Mouse (Mus musculus): ENCODE results near the gene Tspo2. TPM values are rescaled to one million over a fixed set of nuclear protein-coding genes. Genes with fewer than 3 reads are reported as not detected.

Gene Tspo2
- polyA plus RNA-seq, 1 experiment, result 314 TPM

DNA sequence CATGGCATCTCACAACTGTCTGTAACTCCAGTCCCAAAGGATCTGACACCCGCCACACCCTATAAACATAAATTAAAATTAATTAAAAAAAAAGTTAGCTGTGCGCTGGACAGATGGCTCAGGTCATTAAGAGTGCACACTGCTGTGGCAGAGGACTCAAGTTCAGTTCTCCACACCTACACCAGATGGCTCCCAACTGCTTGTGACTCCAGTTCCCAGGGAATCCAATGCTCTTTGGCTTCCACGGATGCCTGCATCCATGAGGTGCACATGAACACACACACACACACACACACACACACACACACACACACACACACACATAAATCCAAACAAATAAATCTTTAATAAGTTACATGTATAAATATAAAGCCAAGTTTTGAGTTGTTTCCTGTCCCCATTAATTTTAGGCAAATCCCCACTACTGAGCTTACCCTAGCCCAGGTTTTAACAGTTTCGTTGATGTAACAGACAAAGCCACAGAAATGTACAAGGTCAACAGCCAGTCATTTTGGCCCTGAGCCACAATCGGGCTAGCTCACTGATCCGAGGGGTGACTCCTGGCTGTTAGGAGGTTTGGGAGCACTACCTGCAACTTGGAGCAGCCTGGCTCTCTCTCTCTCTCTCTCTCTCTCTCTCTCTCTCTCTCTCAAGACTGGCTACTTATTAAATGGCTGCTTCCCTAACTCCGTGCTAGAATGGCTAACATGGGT, 8.4 kb downstream of the Tspo2 start:
- TF ChIP-seq CTCF (IDR thresholded peaks at IDR 0.05; ENCODE audit: control insufficient read depth, insufficient read depth, low read length) (no peak), POLR2A (IDR thresholded peaks at IDR 0.05; ENCODE audit: borderline replicate concordance, control insufficient read depth, low read depth, low read length) (no peak)
- 76% methylated on average over 7 of the region's 7 CpGs for WGBS
- Histone ChIP-seq H3K4me1 (ENCODE audit: control insufficient read depth, insufficient read depth, low read length) (no peaks in the 10 kb centered on the region; the same call in 1 of the 2 replicates), H3K27ac (ENCODE audit: control insufficient read depth, insufficient read depth, low read depth, low read length, poor library complexity) (no peak overlapping the region), H3K4me3 (replicated peaks; ENCODE audit: control insufficient read depth, low read depth, low read length) (no peak overlapping the region)

DNA sequence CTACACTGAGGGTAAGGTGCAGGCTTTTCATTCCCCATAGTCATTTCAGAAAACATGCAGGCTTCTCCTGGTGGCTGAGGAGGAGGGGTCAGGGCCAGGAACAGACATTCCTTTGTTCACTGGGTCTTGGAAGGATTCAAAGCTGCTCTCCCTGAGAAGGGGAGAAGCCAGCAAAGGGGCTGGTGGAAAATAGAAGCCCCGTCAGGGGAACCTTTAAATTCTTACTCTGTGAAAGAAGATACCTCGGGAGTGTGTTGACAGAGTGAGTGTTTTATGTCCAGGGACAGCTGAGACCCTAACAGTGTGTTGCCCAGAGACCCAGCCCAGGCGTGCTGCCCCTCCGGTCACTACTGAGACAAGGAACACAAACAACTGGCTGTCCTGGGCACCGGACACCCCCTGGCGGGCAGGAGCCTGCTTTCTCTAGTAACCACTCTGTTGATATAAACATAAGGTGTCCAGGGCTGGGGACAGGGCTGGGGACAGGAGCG, 13.9 kb downstream of the Tspo2 start:
- WGBS, result 81% methylated on average over 7 of the region's 7 CpGs
- TF ChIP-seq CTCF (IDR thresholded peaks at IDR 0.05; ENCODE audit: control insufficient read depth, insufficient read depth, low read length) (no peak), POLR2A (IDR thresholded peaks at IDR 0.05; ENCODE audit: borderline replicate concordance, control insufficient read depth, low read depth, low read length) (no peak)
- Histone ChIP-seq H3K4me3 (replicated peaks; ENCODE audit: control insufficient read depth, low read depth, low read length) (no peak overlapping the region), H3K4me1 (ENCODE audit: control insufficient read depth, insufficient read depth, low read length) (no peaks in the 10 kb centered on the region), H3K27ac (ENCODE audit: control insufficient read depth, insufficient read depth, low read depth, low read length, poor library complexity) (no peak overlapping the region)

- Histone ChIP-seq H3K4me1 (ENCODE audit: control insufficient read depth, insufficient read depth, low read length) (no peaks in the 10 kb centered on the region), H3K27ac (ENCODE audit: control insufficient read depth, insufficient read depth, low read depth, low read length, poor library complexity) (no peak overlapping the region), H3K4me3 (replicated peaks; ENCODE audit: control insufficient read depth, low read depth, low read length) (no peak overlapping the region)
- TF ChIP-seq POLR2A (IDR thresholded peaks at IDR 0.05; ENCODE audit: borderline replicate concordance, control insufficient read depth, low read depth, low read length) (no peak), CTCF (IDR thresholded peaks at IDR 0.05; ENCODE audit: control insufficient read depth, insufficient read depth, low read length) (no peak)
- 92% methylated on average over 1 of the region's 1 CpGs for WGBS
Measured at GRCm38 (mm10) chr17:48436487-48436886, 14.8 kb downstream of the Tspo2 start.

GRCm38 (mm10) chr17:48434479-48434878, 16.8 kb downstream of the Tspo2 start:
- TF ChIP-seq POLR2A (IDR thresholded peaks at IDR 0.05; ENCODE audit: borderline replicate concordance, control insufficient read depth, low read depth, low read length) (no peak), CTCF (IDR thresholded peaks at IDR 0.05; ENCODE audit: control insufficient read depth, insufficient read depth, low read length) (no peak)
- 72% methylated on average over 5 of the region's 5 CpGs for WGBS
- H3K27ac ChIP-seq (ENCODE audit: control insufficient read depth, insufficient read depth, low read depth, low read length, poor library complexity), result no peak overlapping the region
- no peaks in the 10 kb centered on the region; the same call in 1 of the 2 replicates for H3K4me1 ChIP-seq (ENCODE audit: control insufficient read depth, insufficient read depth, low read length)
- H3K4me3 ChIP-seq (replicated peaks; ENCODE audit: control insufficient read depth, low read depth, low read length), result no peak overlapping the region

DNA sequence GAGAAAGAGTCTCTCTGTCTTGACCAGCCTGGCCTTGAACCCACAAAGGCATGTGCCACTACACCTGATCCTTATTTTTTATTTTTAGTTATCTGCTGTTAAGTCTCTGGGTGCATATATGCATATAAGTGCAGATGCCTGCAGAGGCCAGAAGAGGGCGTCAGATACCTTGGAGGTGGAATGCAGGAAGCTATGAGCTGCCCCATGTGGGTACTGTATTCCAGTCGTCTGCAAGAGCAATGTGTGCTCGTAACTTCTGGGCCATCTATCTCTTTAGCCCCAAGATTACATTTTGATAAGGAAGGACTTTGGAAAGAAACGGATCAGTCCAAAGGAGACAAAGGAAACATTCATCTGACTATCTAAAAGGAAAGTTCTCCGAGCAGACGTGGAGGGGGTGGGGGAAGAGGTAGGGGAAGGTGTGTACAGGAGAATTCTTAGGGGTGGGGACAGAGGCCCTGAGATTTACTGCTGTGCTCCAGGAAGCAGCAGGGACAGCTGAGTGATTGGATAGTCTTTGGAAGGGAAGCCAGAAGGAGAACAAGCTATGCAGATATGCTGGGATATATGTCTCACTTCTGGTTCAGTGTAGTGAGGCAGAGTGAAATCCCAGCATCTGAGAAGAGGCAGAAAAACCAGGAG, 17.5 kb downstream of the Tspo2 start:
- WGBS, result 75% methylated on average over 6 of the region's 6 CpGs
- Histone ChIP-seq H3K27ac (ENCODE audit: control insufficient read depth, insufficient read depth, low read depth, low read length, poor library complexity) (no peak overlapping the region), H3K4me1 (ENCODE audit: control insufficient read depth, insufficient read depth, low read length) (no peaks in the 10 kb centered on the region; the same call in 1 of the 2 replicates), H3K4me3 (replicated peaks; ENCODE audit: control insufficient read depth, low read depth, low read length) (no peak overlapping the region)
- TF ChIP-seq POLR2A (IDR thresholded peaks at IDR 0.05; ENCODE audit: borderline replicate concordance, control insufficient read depth, low read depth, low read length) (no peak), CTCF (IDR thresholded peaks at IDR 0.05; ENCODE audit: control insufficient read depth, insufficient read depth, low read length) (no peak)

DNA sequence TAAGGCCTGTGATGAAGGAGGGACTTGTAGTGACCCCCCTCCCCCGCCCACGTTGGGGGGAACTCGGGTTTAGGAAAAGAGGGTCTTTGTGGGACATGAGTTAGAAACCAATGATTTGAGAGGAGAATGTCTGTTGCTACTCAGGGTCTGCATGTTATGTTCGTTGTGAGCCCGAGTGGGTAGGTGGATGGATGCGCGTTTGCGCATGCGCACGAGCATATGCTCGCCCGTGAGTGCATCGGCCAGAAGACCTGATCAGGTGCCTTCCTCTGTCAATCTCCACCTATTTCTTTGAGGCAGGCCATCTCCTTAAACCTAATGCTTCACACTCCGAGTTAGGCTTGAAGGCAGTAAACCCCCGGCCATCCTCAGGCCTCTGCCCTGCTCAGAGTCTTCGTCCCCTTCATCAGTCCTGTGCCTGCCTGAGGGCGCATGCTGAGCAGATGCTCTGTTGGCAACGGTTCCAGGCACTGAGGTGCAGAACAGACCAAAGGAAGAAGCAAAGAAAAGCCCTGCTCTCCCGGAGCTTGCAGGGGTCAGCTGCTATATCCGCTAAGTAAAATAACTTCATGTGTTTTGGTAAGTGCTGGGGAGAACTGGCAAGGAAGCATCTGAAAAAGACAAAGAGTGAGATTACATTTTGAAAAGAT, 18.2 kb downstream of the Tspo2 start:
- TF ChIP-seq CTCF (IDR thresholded peaks at IDR 0.05; ENCODE audit: control insufficient read depth, insufficient read depth, low read length) (no peak), POLR2A (IDR thresholded peaks at IDR 0.05; ENCODE audit: borderline replicate concordance, control insufficient read depth, low read depth, low read length) (no peak)
- H3K4me1 ChIP-seq (ENCODE audit: control insufficient read depth, insufficient read depth, low read length), result peaks cover 1% of the 10 kb centered on the region; the same call in 1 of the 2 replicates
- 88% methylated on average over 20 of the region's 20 CpGs for WGBS

GRCm38 (mm10) chr17:48432158-48432980, 19.0 kb downstream of the Tspo2 start, which contains the start of gene Apobec2:
TSS of gene Apobec2 (minus strand) at chr17:48432930.
- Histone ChIP-seq H3K4me3 (replicated peaks; ENCODE audit: control insufficient read depth, low read depth, low read length) (no peak within 1 kb of the TSS), H3K4me1 (ENCODE audit: control insufficient read depth, insufficient read depth, low read length) (peaks cover 1% of the 10 kb centered on the region; the same call in 1 of the 2 replicates), H3K27ac (ENCODE audit: control insufficient read depth, insufficient read depth, low read depth, low read length, poor library complexity) (no peak within 1 kb of the TSS)
- no peak for TF ChIP-seq CTCF (IDR thresholded peaks at IDR 0.05; ENCODE audit: control insufficient read depth, insufficient read depth, low read length)
- no peak for TF ChIP-seq POLR2A (IDR thresholded peaks at IDR 0.05; ENCODE audit: borderline replicate concordance, control insufficient read depth, low read depth, low read length)
- 74% methylated on average over 16 of the region's 16 CpGs for WGBS

More for the DNA sequence above, 18.2 kb downstream of the Tspo2 start:
- Histone ChIP-seq H3K27ac (ENCODE audit: control insufficient read depth, insufficient read depth, low read depth, low read length, poor library complexity) (no peak overlapping the region), H3K4me3 (replicated peaks; ENCODE audit: control insufficient read depth, low read depth, low read length) (no peak overlapping the region)

Data from bone marrow, adult 2 months (tissue).